Comparison of ENCODE assay signal across 8 mouse cellular contexts in genomic region chr10:111009113-111009640, GRCm38 (mm10). TPM values are rescaled to one million over a fixed set of nuclear protein-coding genes. Genes with fewer than 3 reads are reported as not detected.
DNase-seq lines count a peak whose midpoint lies in the region; ATAC-seq and TF ChIP-seq lines count a peak whose summit lies in the region.

No protein-coding gene starts in this region.

- no peaks in the 10 kb centered on the region for H3K27me3 ChIP-seq in heart, embryonic 16.5 days (ENCODE audit: control insufficient read depth, insufficient read depth, low read length)
- no peaks in the 10 kb centered on the region for H3K27me3 ChIP-seq in MEL (ENCODE audit: control insufficient read depth in 1 of 2, insufficient read depth in 2 of 2, low read length in 2 of 2)
- H3K27me3 ChIP-seq in forebrain, postnatal 0 days (ENCODE audit: insufficient read depth, low read length): no peaks in the 10 kb centered on the region
- H3K27me3 ChIP-seq in midbrain, embryonic 10.5 days (ENCODE audit: low read depth, poor library complexity, severe bottlenecking): no peaks in the 10 kb centered on the region

- peak overlapping the region; percentile 86 for H3K4me2 ChIP-seq in heart, embryonic 16.5 days (ENCODE audit: low read depth, low read length)
- peak overlapping the region; percentile 62 for H3K4me2 ChIP-seq in forebrain, postnatal 0 days (ENCODE audit: low read depth)

- H3K4me3 ChIP-seq in heart, embryonic 16.5 days (ENCODE audit: low read length): peak overlapping the region; percentile 97
- H3K4me3 ChIP-seq in MEL (ENCODE audit: control insufficient read depth in 1 of 2, insufficient read depth in 1 of 2, low read depth in 2 of 2, low read length in 2 of 2): peak overlapping the region; percentile 76 to 95
- H3K4me3 ChIP-seq in forebrain, postnatal 0 days (ENCODE audit: low read depth, low read length): peak overlapping the region; percentile 86
- H3K4me3 ChIP-seq in midbrain, embryonic 10.5 days: peak overlapping the region; percentile 92

- H3K9me3 ChIP-seq in heart, embryonic 16.5 days (replicated peaks; ENCODE audit: control insufficient read depth, low read length): no peaks in the 10 kb centered on the region
- H3K9me3 ChIP-seq in MEL (replicated peaks; ENCODE audit: insufficient read depth, low read length): no peaks in the 10 kb centered on the region
- H3K9me3 ChIP-seq in forebrain, postnatal 0 days (ENCODE audit: low read length): no peaks in the 10 kb centered on the region
- H3K9me3 ChIP-seq in midbrain, embryonic 10.5 days (replicated peaks): no peaks in the 10 kb centered on the region

- no peak for TF ChIP-seq CTCF in MEL (IDR thresholded peaks at IDR 0.05 in 2 of 3, conservative IDR thresholded peaks at IDR 0.05 in 1 of 3; ENCODE audit: control insufficient read depth in 1 of 3, insufficient read depth in 1 of 3, low read depth in 2 of 3, low read length in 3 of 3, poor library complexity in 1 of 3, severe bottlenecking in 1 of 3)
- peak; percentile 17; the same call in 1 of the 2 replicates for TF ChIP-seq CTCF in forebrain, postnatal 0 days (IDR thresholded peaks at IDR 0.05; ENCODE audit: low read depth)

- TF ChIP-seq EP300 in MEL (IDR thresholded peaks at IDR 0.05; ENCODE audit: low read depth in 1 of 2, low read length in 2 of 2): no peak

- peak overlapping the region; percentile 99 for H3K27ac ChIP-seq in heart, embryonic 16.5 days (ENCODE audit: low read length)
- H3K27ac ChIP-seq in MEL (ENCODE audit: control insufficient read depth, low read depth, low read length): peak overlapping the region; percentile 81
- H3K27ac ChIP-seq in forebrain, postnatal 0 days (ENCODE audit: low read depth, low read length): peak overlapping the region; percentile 99
- peak overlapping the region; percentile 100 for H3K27ac ChIP-seq in midbrain, embryonic 10.5 days (replicated peaks)

- under 1% methylated on average over 28 of the region's 28 CpGs for WGBS in heart, embryonic 16.5 days
- 5% methylated on average over 28 of the region's 28 CpGs for WGBS in forebrain, postnatal 0 days
- under 1% methylated on average over 28 of the region's 28 CpGs for WGBS in midbrain, embryonic 10.5 days

- peak overlapping the region; percentile 100 for H3K9ac ChIP-seq in heart, embryonic 16.5 days (ENCODE audit: low read length)
- peak overlapping the region; percentile 99 for H3K9ac ChIP-seq in MEL (ENCODE audit: control insufficient read depth, low read depth, low read length, poor library complexity, severe bottlenecking)
- peak overlapping the region; percentile 99 for H3K9ac ChIP-seq in forebrain, postnatal 0 days

- ATAC-seq in heart, embryonic 16.5 days (replicated peaks; ENCODE audit: extremely low read depth, insufficient read depth, low FRiP score): no peak
- ATAC-seq in forebrain, postnatal 0 days: no peak

- DNase-seq in heart, adult 18-20 months: no peak
- DNase-seq in MEL (ENCODE audit: low read depth, low spot score): peak; percentile 63
- no peak for DNase-seq in forebrain, postnatal 0 days
- DNase-seq in midbrain, embryonic 10.5 days (ENCODE audit: low spot score): no peak
- no peak for DNase-seq in right cerebral cortex, postnatal 36 days (ENCODE audit: low spot score in 2 of 2)
- no peak for DNase-seq in spleen, adult 12 weeks (ENCODE audit: low spot score)
- no peak for DNase-seq in spleen, postnatal 36 days (ENCODE audit: low spot score in 2 of 2)

- peaks cover 22% of the 10 kb centered on the region for H3K4me1 ChIP-seq in heart, embryonic 16.5 days (ENCODE audit: control insufficient read depth, insufficient read depth, low read length)
- peaks cover 27 to 28% of the 10 kb centered on the region in 2 experiments for H3K4me1 ChIP-seq in MEL (ENCODE audit: control insufficient read depth in 1 of 2, insufficient read depth in 2 of 2, low read length in 2 of 2)
- peaks cover 9% of the 10 kb centered on the region for H3K4me1 ChIP-seq in forebrain, postnatal 0 days (ENCODE audit: insufficient read depth)
- peaks cover 43% of the 10 kb centered on the region for H3K4me1 ChIP-seq in midbrain, embryonic 10.5 days

- TF ChIP-seq RAD21 in MEL (IDR thresholded peaks at IDR 0.05; ENCODE audit: low read depth, low read length): no peak

- TF ChIP-seq POLR2A in MEL (IDR thresholded peaks at IDR 0.05; ENCODE audit: control insufficient read depth in 1 of 2, insufficient read depth in 1 of 2, low read depth in 1 of 2, low read length in 2 of 2, poor library complexity in 1 of 2): no peak

- peaks cover 34% of the 10 kb centered on the region for H3K79me2 ChIP-seq in MEL (ENCODE audit: control insufficient read depth, insufficient read depth, low read length, poor library complexity)

- no peaks in the 10 kb centered on the region for H3K36me3 ChIP-seq in heart, embryonic 16.5 days (ENCODE audit: control insufficient read depth, insufficient read depth)
- H3K36me3 ChIP-seq in MEL (ENCODE audit: control insufficient read depth in 1 of 2, insufficient read depth in 2 of 2, low read length in 2 of 2): peaks cover 0 to 33% of the 10 kb centered on the region in 2 experiments; a peak in 2 of 4 replicates
- no peaks in the 10 kb centered on the region for H3K36me3 ChIP-seq in forebrain, postnatal 0 days (ENCODE audit: insufficient read depth)
- peaks cover 3% of the 10 kb centered on the region; the same call in 1 of the 2 replicates for H3K36me3 ChIP-seq in midbrain, embryonic 10.5 days

TF ChIP-seq in MEL, 35 proteins besides CTCF, POLR2A, EP300 and RAD21:
- peak; percentile 71; the same call in 1 of the 2 replicates for TF ChIP-seq MXI1 (IDR thresholded peaks at IDR 0.05; ENCODE audit: low read depth, low read length)
- no peak for TF ChIP-seq TAL1 (IDR thresholded peaks at IDR 0.05; ENCODE audit: low read length)
- peak; percentile 65 for TF ChIP-seq SIN3A (IDR thresholded peaks at IDR 0.05; ENCODE audit: low read length)
- TF ChIP-seq TCF12 (IDR thresholded peaks at IDR 0.05; ENCODE audit: low read depth, low read length): 0 out of 2 replicates have a peak, but pooled peaks have one; percentile 8

RNA-seq across cellular contexts. Expression of gene Zdhhc17, which starts 0.8 kb away (rescaled TPM):
- 18.0 and 19.1 TPM in 2 replicates for polyA plus RNA-seq in heart, embryonic 16.5 days (2015; fragmentation: Nextera tagmentation; extraction: Ambion mirVana)
- total RNA-seq in heart, adult 18-20 months (2021): 10 to 100 TPM; 18.1 to 23.1 TPM
- total RNA-seq in MEL (2012; rRNA removed): 16.6 and 16.7 TPM in 2 replicates
- 10 to 100 TPM in 1 of 2 experiments, not detected in 1; 14.9 TPM for polyA plus RNA-seq in MEL (2012; ENCODE audit: insufficient read depth in 1 of 2, insufficient read length in 2 of 2, low read depth in 1 of 2, low replicate concordance in 2 of 2, missing spikeins in 1 of 2)
- 66.9 and 71.6 TPM in 2 replicates for total RNA-seq in forebrain, postnatal 0 days (2014; rRNA removed)
- 31.1 and 41.7 TPM in 2 replicates for polyA plus RNA-seq in forebrain, postnatal 0 days (2015; fragmentation: Nextera tagmentation; extraction: Ambion mirVana)
- 28.9 and 32.1 TPM in 2 replicates for polyA plus RNA-seq in midbrain, embryonic 10.5 days (2016; fragmentation: Nextera tagmentation; extraction: Ambion mirVana)
